ENCODE assay signal across 19 mouse cellular contexts in the genomic region with DNA sequence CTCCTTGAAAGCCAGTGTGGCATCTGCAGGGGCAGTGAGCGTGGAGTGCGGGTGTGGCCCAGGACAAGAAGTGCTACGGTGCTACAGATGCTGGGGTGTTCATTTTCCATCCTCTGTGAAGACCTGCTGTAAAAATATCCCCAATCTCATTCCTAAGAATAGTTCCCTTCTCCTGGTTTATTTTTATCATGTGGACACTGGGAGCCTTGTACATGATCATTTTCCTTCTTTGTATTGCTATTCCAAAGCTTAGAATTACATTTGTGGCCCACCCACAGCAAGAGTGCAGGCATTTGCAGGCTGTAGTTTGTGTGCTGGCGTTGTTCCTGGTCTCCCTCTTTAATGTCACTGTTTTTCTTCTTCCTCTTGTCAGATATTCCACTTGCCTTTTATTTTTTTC.
A peak's percentile ranks its signal among the peaks of the same experiment; 100 is the strongest.
DNase-seq lines count a peak whose midpoint lies in the region; ATAC-seq and TF ChIP-seq lines count a peak whose summit lies in the region.
"Had no signal": no experiment of that assay in that cellular context is flagged by ENCODE, and none has a peak within 500 bp of the region (broad histone marks: within the 10 kb centered on the region; RNA-seq: fewer than 3 reads in every experiment).

No protein-coding gene starts in this region.

- H3K9me3 ChIP-seq in intestine, embryonic 14.5 days (ENCODE audit: control insufficient read depth, low read length) = no peaks in the 10 kb centered on the region
- no peaks in the 10 kb centered on the region for H3K9me3 ChIP-seq in intestine, postnatal 0 days (ENCODE audit: control insufficient read depth)
- H3K9me3 ChIP-seq: midbrain, embryonic 10.5 days; neural tube, embryonic 13.5 days had no signal

- no peaks in the 10 kb centered on the region for H3K27me3 ChIP-seq in intestine, embryonic 14.5 days (replicated peaks; ENCODE audit: control insufficient read depth, insufficient read depth, low read length)
- no peaks in the 10 kb centered on the region for H3K27me3 ChIP-seq in intestine, postnatal 0 days (replicated peaks; ENCODE audit: control insufficient read depth, insufficient read depth, low read length)
- H3K27me3 ChIP-seq: neural tube, embryonic 13.5 days had no signal

- peaks cover 3% of the 10 kb centered on the region; the same call in 1 of the 2 replicates for H3K36me3 ChIP-seq in intestine, embryonic 14.5 days (ENCODE audit: control insufficient read depth, insufficient read depth, low read length)
- peaks cover 2% of the 10 kb centered on the region; the same call in 1 of the 2 replicates for H3K36me3 ChIP-seq in intestine, postnatal 0 days (ENCODE audit: control insufficient read depth, insufficient read depth)
- H3K36me3 ChIP-seq: midbrain, embryonic 10.5 days; neural tube, embryonic 13.5 days had no signal

- 64% methylated on average over 4 of the region's 4 CpGs for WGBS in intestine, embryonic 14.5 days
- 73% methylated on average over 4 of the region's 4 CpGs for WGBS in intestine, postnatal 0 days

- ATAC-seq in intestine, embryonic 14.5 days (replicated peaks; ENCODE audit: low FRiP score, low TSS enrichment, low read depth) = no peak
- no peak for ATAC-seq in intestine, postnatal 0 days
- ATAC-seq: forebrain, embryonic 14.5 days had no signal

- peaks cover 33% of the 10 kb centered on the region for H3K4me1 ChIP-seq in intestine, embryonic 14.5 days (replicated peaks; ENCODE audit: control insufficient read depth, insufficient read depth, low read length)
- 0 out of 2 replicates have a peak, but pooled peaks cover 2% of the 10 kb centered on the region for H3K4me1 ChIP-seq in intestine, postnatal 0 days (replicated peaks; ENCODE audit: control insufficient read depth, insufficient read depth, low read length)

- peak; percentile 25 for DNase-seq in heart, adult 11 months
- no peak for DNase-seq in heart, adult 9 months (ENCODE audit: low spot score in 2 of 2)
- no peak for DNase-seq in intestine, embryonic 14.5 days (ENCODE audit: low spot score)
- DNase-seq in right cerebral cortex, adult 18-20 months = peak; percentile 24
- no peak for DNase-seq in right cerebral cortex, postnatal 25 days
- DNase-seq in right cerebral cortex, postnatal 36 days (ENCODE audit: low spot score in 2 of 2) = peak; percentile 18 to 42
- no peak for DNase-seq in lung, adult 18-20 months
- DNase-seq: adrenal gland, adult 8-10 months; B cell, adult 2 months; cerebellum, adult 11 months; cerebellum, postnatal 14 days; embryo, embryonic 11 days; lung, adult 2 months; lung, postnatal 36 days; thymus, postnatal 36 days had no signal

- H3K27ac ChIP-seq in intestine, embryonic 14.5 days (ENCODE audit: low read depth) = 0 out of 2 replicates have a peak overlapping the region, but pooled peaks have one; percentile 25
- no peak overlapping the region for H3K27ac ChIP-seq in intestine, postnatal 0 days (ENCODE audit: low read depth, low read length)
- H3K27ac ChIP-seq: midbrain, embryonic 10.5 days; neural tube, embryonic 13.5 days had no signal

- H3K4me3 ChIP-seq in intestine, embryonic 14.5 days (ENCODE audit: low read depth, low read length) = no peak overlapping the region
- H3K4me3 ChIP-seq in intestine, postnatal 0 days (ENCODE audit: low read depth, low read length) = no peak overlapping the region
- H3K4me3 ChIP-seq: midbrain, embryonic 10.5 days; neural tube, embryonic 13.5 days had no signal

- no peak for TF ChIP-seq CTCF in intestine, postnatal 0 days (IDR thresholded peaks at IDR 0.05; ENCODE audit: low read depth)

- no peak overlapping the region for H3K9ac ChIP-seq in intestine, embryonic 14.5 days (ENCODE audit: low read length)
- no peak overlapping the region for H3K9ac ChIP-seq in intestine, postnatal 0 days (ENCODE audit: low read depth, low read length)
- H3K9ac ChIP-seq: neural tube, embryonic 13.5 days had no signal

- H3K4me2 ChIP-seq in intestine, embryonic 14.5 days (ENCODE audit: low read length) = no peak overlapping the region
- H3K4me2 ChIP-seq in intestine, postnatal 0 days (replicated peaks; ENCODE audit: low read depth) = no peak overlapping the region
- H3K4me2 ChIP-seq: neural tube, embryonic 13.5 days had no signal

Comparison
In these comparisons a context has a peak if more than half of its experiments do, and no peak if none do; other contexts are left out.
1. DNase-seq: peak in heart, adult 11 months (single experiment), right cerebral cortex, adult 18-20 months (single experiment) and right cerebral cortex, postnatal 36 days (2 of 2); none in heart, adult 9 months (0 of 2), intestine, embryonic 14.5 days (single experiment), right cerebral cortex, postnatal 25 days (single experiment) and lung, adult 18-20 months (0 of 2).